Mouse (Mus musculus) gastrocnemius, adult 2 months (tissue): ENCODE data around the gene Eef1b2. TPM values are rescaled to one million over a fixed set of nuclear protein-coding genes. Genes with fewer than 3 reads are reported as not detected.
"Not testable (repeated sequence)": the region's sequence is repeated elsewhere in the genome, so short reads cannot be mapped to it uniquely, and the experiment has no call there.

Experiments used
- DNase-seq: peaks from one replicate; pipeline ENCODE4 v3.0.0; 2022
- H3K27ac ChIP-seq: fragments of 200-600 bp; 2 replicates; pipeline ENCODE4 v1.8.1; 2022; ENCODE audit warnings: mild to moderate bottlenecking
- H3K4me3 ChIP-seq: fragments of 200-600 bp; 2 replicates; pipeline ENCODE4 v1.8.1; 2022; ENCODE audit warnings: mild to moderate bottlenecking, moderate library complexity
- CTCF ChIP-seq: fragments of 200-600 bp; IDR thresholded peaks from 2 replicates; pipeline ENCODE4 v1.8.1; 2022; ENCODE audit warnings: antibody characterized with exemption, mild to moderate bottlenecking, moderate library complexity
- intact Hi-C: fragments of 180-260 bp; cut with DNase I; formaldehyde crosslinking; loops from one replicate; pipeline ENCODE4 v1.15.1; 2025
- total RNA-seq, 2 experiments: library from RNA; stranded (reverse); gene quantifications; 2 replicates each; pipeline ENCODE4 v1.2.3; 2021

Eef1b2 gene
- total RNA-seq, 2 experiments from 2014 or later, result 311 to 425 TPM

DNA sequence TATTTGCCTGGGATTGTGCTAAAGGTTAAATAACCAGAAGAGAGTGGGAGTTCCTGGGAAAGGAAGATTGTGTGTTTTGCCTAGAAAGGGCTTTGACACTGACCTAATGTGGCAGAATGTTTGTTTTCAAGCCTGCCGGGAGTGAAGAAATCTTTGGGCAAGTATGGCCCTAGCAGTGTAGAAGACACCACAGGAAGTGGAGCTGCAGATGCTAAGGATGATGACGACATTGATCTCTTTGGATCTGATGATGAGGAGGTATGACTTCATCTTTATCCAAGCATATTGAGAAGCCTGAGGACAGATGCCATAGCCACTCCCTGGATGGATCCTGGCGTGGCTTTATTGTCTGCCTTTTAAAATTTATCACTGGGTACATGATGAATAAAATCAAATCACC is 1.7 kb downstream of the Eef1b2 start:
- H3K4me3 ChIP-seq, result peak overlapping the region; percentile 77; the same call in 1 of the 2 replicates
- intact Hi-C loops, result no loop called here
- H3K27ac ChIP-seq, result no peak overlapping the region
- no peak for TF ChIP-seq CTCF
- no peak for DNase-seq

DNA sequence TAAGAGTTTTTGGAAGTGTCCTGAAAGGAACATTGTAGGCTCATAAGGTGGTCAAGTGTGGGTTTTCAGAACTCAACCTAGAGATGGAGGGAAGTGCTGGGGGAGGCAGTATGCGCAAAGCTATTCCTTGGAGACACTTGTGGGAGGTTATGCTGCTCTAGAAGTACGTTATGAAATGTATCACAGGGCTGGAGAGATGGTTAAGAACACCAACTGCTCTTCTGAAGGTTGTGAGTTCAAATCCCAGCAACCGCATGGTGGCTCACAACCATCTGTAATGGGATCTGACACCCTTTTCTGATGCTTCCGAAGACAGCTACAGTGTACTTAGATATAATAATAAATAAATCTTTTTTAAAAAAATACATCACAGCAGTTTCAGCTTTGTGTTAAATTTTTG is 3.5 kb downstream of the Eef1b2 start:
- intact Hi-C loops, result loop anchor here (5.0 to 10.0 kb wide), 2 partner anchors 57 to 215 kb away; no protein-coding TSS in a partner anchor
- DNase-seq, result no peak
- TF ChIP-seq CTCF, result no peak
- Histone ChIP-seq H3K27ac (no peak overlapping the region), H3K4me3 (no peak overlapping the region)

DNA sequence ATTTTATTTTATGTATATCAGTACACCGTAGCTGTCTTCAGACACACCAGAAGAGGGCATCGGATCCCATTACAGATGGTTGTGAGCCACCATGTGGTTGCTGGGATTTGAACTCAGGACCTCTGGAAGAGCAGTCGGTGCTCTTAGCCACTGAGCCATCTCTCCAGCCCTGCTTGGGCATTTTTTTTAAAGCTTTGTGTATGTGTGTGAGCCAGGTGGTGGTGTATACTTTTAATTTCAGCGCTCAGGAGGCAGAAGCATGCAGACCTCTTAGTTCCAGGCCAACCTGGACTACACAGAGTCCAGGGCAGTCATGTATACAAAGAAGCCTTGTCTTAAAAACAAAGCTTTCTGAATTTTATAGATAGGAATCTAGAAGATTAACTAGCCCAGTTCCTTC is 4.0 kb downstream of the Eef1b2 start:
- intact Hi-C loops, result loop anchor here (5.0 to 10.0 kb wide), 2 partner anchors 57 to 214 kb away; no protein-coding TSS in a partner anchor
- DNase-seq, H3K4me3 ChIP-seq, H3K27ac ChIP-seq: not testable (repeated sequence)

DNA sequence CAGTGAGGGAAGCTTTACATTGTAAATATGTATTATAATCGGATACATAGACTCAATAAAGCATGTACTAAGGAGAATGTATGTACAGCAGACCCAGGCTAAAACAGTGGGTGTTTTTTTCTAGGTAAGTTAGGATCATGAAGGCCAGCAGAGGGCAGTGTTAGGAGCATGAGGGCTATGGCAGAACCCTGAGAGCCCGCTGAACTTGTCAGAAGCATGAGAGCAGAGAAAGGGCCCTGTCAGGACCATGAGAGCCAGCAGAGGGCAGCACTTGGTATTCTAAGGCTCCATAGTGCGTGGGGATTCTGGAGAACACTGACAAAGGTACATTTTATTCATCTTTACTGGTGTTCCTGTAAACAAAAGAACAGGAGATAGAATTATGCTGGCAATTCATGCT is 4.4 kb downstream of the Eef1b2 start:
- intact Hi-C loops, result loop anchor here (5.0 to 10.0 kb wide), 2 partner anchors 56 to 214 kb away; no protein-coding TSS in a partner anchor
- TF ChIP-seq CTCF, result peak; percentile 97
- no peak overlapping the region for H3K27ac ChIP-seq
- no peak overlapping the region for H3K4me3 ChIP-seq
- peak; percentile 91 for DNase-seq

DNA sequence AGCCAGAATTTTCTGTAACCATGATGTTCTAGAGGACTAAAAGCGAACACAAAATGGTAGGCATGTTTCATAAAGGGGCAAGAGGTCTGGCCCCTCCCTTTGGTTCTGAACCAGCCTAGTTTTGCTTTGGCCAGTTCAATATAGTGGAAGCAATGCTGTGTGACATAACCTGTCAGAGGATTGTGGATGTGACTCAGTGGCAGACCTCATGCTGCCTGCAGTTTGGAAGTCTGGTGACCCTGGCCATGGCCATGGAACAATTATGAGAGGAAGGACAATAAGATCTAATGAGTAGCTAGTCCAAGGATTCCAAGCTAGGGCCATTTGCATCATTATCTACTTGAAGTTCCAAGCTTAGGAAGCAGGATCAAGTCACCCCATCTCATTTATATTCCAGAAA is 4.9 kb downstream of the Eef1b2 start:
- no peak for TF ChIP-seq CTCF
- intact Hi-C loops, result loop anchor here (5.0 to 10.0 kb wide), 2 partner anchors 56 to 213 kb away; no protein-coding TSS in a partner anchor
- Histone ChIP-seq H3K4me3 (no peak overlapping the region), H3K27ac (peak overlapping the region; percentile 17; the same call in 1 of the 2 replicates)
- no peak for DNase-seq

GRCm38 (mm10) chr1:63182212-63182611 is 5.6 kb downstream of the Eef1b2 start:
- DNase-seq, result peak; percentile 90
- Histone ChIP-seq H3K4me3 (peak overlapping the region; percentile 17; the same call in 1 of the 2 replicates), H3K27ac (peak overlapping the region; percentile 52)
- no peak for TF ChIP-seq CTCF
- intact Hi-C loops, result loop anchor here (2.0 to 10.0 kb wide), 3 partner anchors 55 to 213 kb away; no protein-coding TSS in a partner anchor

GRCm38 (mm10) chr1:63182636-63183270 is 6.1 kb downstream of the Eef1b2 start:
- DNase-seq, result peak; percentile 41
- intact Hi-C loops, result loop anchor here (2.0 to 10.0 kb wide), 3 partner anchors 55 to 212 kb away; no protein-coding TSS in a partner anchor
- Histone ChIP-seq H3K4me3 (peak overlapping the region; percentile 17; the same call in 1 of the 2 replicates), H3K27ac (peak overlapping the region; percentile 52)
- peak; percentile 82 for TF ChIP-seq CTCF

DNA sequence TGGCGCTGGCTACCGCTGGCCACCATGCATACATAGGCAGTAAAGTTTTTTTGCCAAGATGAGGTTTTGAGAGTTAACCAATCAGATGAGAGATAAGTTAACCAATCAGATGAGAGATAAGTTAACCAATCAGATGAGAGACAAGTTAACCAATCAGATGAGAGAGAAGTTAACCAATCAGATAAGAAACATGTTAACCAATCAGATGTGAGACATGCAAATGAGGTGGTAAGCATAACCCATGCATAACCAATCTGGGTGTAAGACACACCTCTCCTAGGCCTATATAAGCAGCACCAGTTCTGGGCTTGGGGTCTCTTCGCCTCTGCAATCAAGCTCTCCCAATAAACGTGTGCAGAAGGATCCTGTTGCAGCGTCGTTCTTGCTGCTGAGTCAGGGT is 8.8 kb downstream of the Eef1b2 start:
- not testable (repeated sequence) for H3K4me3 ChIP-seq, H3K27ac ChIP-seq, DNase-seq
- intact Hi-C loops, result loop anchor here (10.0 kb wide), 1 partner anchor 209 kb away; no protein-coding TSS in a partner anchor

DNA sequence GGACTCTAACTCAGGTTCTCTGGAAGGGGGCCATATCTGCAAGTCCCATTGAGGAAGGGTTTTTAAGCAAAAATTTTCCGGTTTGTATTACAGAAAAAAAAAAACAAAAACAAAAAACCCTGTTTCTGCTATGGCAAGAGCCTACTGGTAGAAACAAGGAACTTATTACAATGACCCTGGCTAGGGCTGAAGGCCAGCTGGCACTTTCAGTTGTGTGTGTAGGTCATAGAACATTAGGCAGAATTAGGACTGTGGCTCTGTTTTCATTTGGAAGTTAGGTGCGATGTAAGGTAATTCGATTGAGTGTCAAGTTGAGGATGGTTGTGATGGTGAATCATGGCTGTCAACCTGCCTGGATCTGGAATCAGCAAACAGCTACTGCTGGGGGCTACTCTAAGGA is 11.9 kb downstream of the Eef1b2 start:
- intact Hi-C loops, result loop anchor here (10.0 kb wide), 1 partner anchor 206 kb away; no protein-coding TSS in a partner anchor
- DNase-seq, result no peak

DNA sequence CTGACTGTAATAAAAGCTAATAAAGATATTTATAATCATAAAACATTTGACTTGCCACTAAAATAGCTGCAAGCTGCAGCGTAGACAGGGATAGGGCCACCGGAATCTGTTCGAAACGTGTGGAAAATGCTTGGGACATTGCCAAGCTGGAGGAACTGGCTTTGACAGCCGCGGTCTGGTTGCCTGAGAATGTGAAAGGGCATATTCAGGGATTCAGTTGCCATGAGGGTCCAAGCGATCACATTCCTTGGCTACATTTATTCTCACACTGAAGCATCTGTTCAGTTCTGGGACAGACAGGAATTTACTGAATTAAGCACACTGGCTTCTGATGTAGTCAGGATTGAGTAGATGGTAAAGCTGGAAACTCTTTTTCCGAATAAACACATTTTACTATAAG is 14.2 kb downstream of the Eef1b2 start:
- DNase-seq, result no peak
- TF ChIP-seq CTCF, result no peak
- H3K27ac ChIP-seq, result no peak overlapping the region
- intact Hi-C loops, result no loop called here
- H3K4me3 ChIP-seq, result no peak overlapping the region

More for the DNA sequence above, 11.9 kb downstream of the Eef1b2 start:
- no peak for TF ChIP-seq CTCF
- Histone ChIP-seq H3K4me3 (no peak overlapping the region), H3K27ac (no peak overlapping the region)

DNA sequence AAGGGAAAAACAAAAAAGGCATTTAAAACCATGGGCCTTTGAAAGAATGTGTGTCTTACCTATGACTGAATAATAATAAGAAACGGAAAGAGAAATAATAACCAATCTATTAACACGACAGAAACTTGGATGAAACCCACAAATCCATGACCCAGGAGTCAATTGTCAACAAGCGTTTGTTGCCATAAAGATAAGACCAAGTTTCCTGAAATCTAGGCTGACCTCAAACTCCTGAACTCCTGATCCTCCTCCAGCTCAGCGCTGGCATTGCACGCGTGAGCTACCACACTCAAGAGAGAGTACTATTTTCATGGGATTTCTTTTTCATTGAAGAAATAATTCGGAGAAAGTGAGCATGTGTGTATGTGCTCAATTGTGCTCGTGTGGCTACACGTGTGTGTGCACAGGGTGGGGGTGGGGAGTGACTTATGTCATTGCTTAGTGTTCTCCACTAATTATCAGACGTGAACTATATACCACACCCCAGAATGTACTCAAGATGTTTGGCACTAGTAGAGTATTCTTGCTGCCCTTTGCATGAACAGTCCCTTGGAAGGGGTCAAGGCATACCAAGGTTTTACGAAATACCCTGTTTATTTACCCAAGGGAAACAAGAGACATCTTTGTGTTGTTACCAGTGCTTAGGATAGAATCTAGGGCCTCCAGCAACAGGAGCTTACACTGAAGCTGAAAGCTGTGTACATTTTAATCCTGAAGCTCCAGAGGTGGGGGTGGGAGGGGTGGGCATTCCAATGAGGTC is 15.9 kb downstream of the Eef1b2 start:
- intact Hi-C loops, result no loop called here

GRCm38 (mm10) chr1:63195848-63196512 is 19.4 kb downstream of the Eef1b2 start:
- H3K27ac ChIP-seq, result no peak overlapping the region

More for the DNA sequence above, 15.9 kb downstream of the Eef1b2 start:
- H3K27ac ChIP-seq, result no peak overlapping the region
- TF ChIP-seq CTCF, result no peak
- DNase-seq, result no peak
- no peak overlapping the region for H3K4me3 ChIP-seq

More at GRCm38 (mm10) chr1:63195848-63196512, 19.4 kb downstream of the Eef1b2 start:
- TF ChIP-seq CTCF, result no peak
- intact Hi-C loops, result no loop called here
- DNase-seq, result no peak
- H3K4me3 ChIP-seq, result no peak overlapping the region
